Mouse (Mus musculus): ENCODE data around the gene Pth2r.

Gene Pth2r

GRCm38 (mm10) chr1:65281756-65282155, at the start of gene Pth2r:
TSS of gene Pth2r (plus strand) at chr1:65282056.
- DNase-seq, result no peak

GRCm38 (mm10) chr1:65237712-65238111, 44.1 kb upstream of the Pth2r start:
- DNase-seq, result no peak

GRCm38 (mm10) chr1:65245637-65246036, 36.2 kb upstream of the Pth2r start:
- DNase-seq, result no peak

GRCm38 (mm10) chr1:65280461-65280860, 1.4 kb upstream of the Pth2r start:
- DNase-seq, result no peak

- DNase-seq, result peak; percentile 16
These were observed 910 bp downstream of the Pth2r start for GRCm38 (mm10) chr1:65282766-65283165.

- no peak for DNase-seq
These were observed 26.6 kb downstream of the Pth2r start for GRCm38 (mm10) chr1:65308476-65308875.

GRCm38 (mm10) chr1:65311214-65311933, 29.5 kb downstream of the Pth2r start:
- no peak for DNase-seq

- DNase-seq, result peak; percentile 7
These were observed 30.3 kb downstream of the Pth2r start for GRCm38 (mm10) chr1:65312118-65312517.

GRCm38 (mm10) chr1:65312896-65313295, 31.0 kb downstream of the Pth2r start:
- DNase-seq, result peak; percentile 6

- no peak for DNase-seq
These were observed 32.5 kb downstream of the Pth2r start for GRCm38 (mm10) chr1:65314054-65315021.

- DNase-seq, result no peak
These were observed 33.2 kb downstream of the Pth2r start for GRCm38 (mm10) chr1:65315022-65315407.

GRCm38 (mm10) chr1:65334026-65334425, 52.2 kb downstream of the Pth2r start:
- DNase-seq, result no peak

GRCm38 (mm10) chr1:65337768-65338167, 55.9 kb downstream of the Pth2r start:
- DNase-seq, result no peak

- no peak for DNase-seq
These were observed 58.4 kb downstream of the Pth2r start for GRCm38 (mm10) chr1:65340240-65340639.

GRCm38 (mm10) chr1:65352979-65353378, 71.1 kb downstream of the Pth2r start:
- no peak for DNase-seq

GRCm38 (mm10) chr1:65354153-65354552, 72.3 kb downstream of the Pth2r start:
- DNase-seq, result no peak

GRCm38 (mm10) chr1:65388328-65388727, 106.5 kb downstream of the Pth2r start:
- peak; percentile 42 for DNase-seq

GRCm38 (mm10) chr1:65389621-65390020, 107.8 kb downstream of the Pth2r start:
- DNase-seq, result no peak

GRCm38 (mm10) chr1:65407441-65407840, 125.6 kb downstream of the Pth2r start:
- no peak for DNase-seq

- no peak for DNase-seq
These were observed 139.1 kb downstream of the Pth2r start for GRCm38 (mm10) chr1:65420909-65421308.

- no peak for DNase-seq
These were observed 140.7 kb downstream of the Pth2r start for GRCm38 (mm10) chr1:65422501-65423010.
